Mouse (Mus musculus) spleen, adult 2 months (tissue): ENCODE data around the gene Foxf1. TPM values are rescaled to one million over a fixed set of nuclear protein-coding genes. Genes with fewer than 3 reads are reported as not detected.

Experiments used
- DNase-seq, 2 experiments: peaks; one replicate each; pipeline versions ENCODE4 v3.0.0 to v3.0.0-alpha.2; 2012 to 2021; ENCODE audit warnings: low spot score in 2 of 2, low read depth in 1 of 2
- H3K27ac ChIP-seq: fragments of 200-500 bp; 2 replicates; pipeline ENCODE4 v1.5.1; 2012; ENCODE audit warnings: low read length, inconsistent platforms; ENCODE audit not compliant: insufficient read depth
- H3K27me3 ChIP-seq: fragments of 200-500 bp; 2 replicates; pipeline ENCODE4 v1.6.1; 2012; ENCODE audit warnings: mild to moderate bottlenecking, moderate library complexity, low read length, inconsistent platforms; ENCODE audit not compliant: control insufficient read depth, insufficient read depth
- H3K36me3 ChIP-seq: fragments of 200-500 bp; 2 replicates; pipeline ENCODE4 v1.6.1; 2012; ENCODE audit warnings: mild to moderate bottlenecking, low read length, inconsistent platforms; ENCODE audit not compliant: control insufficient read depth, insufficient read depth
- H3K4me1 ChIP-seq: fragments of 200-500 bp; 2 replicates; pipeline ENCODE4 v1.6.1; 2011; ENCODE audit warnings: inconsistent platforms; ENCODE audit not compliant: control insufficient read depth, insufficient read depth, insufficient read length
- H3K4me3 ChIP-seq: fragments of 200-500 bp; 2 replicates; pipeline ENCODE4 v1.5.1; 2011; ENCODE audit warnings: mild to moderate bottlenecking, inconsistent platforms; ENCODE audit not compliant: insufficient read depth, insufficient read length; ENCODE audit errors: extremely low read depth
- CTCF ChIP-seq: fragments of 200-500 bp; IDR thresholded peaks from 2 replicates; pipeline ENCODE4 v1.5.1; 2011; ENCODE audit warnings: mild to moderate bottlenecking, inconsistent platforms; ENCODE audit not compliant: insufficient read depth, insufficient read length, insufficient replicate concordance; ENCODE audit errors: extremely low read depth
- POLR2A ChIP-seq: fragments of 200-500 bp; IDR thresholded peaks from 2 replicates; pipeline ENCODE4 v1.6.1; 2011; ENCODE audit warnings: low read depth, low read length, inconsistent platforms
- WGBS: fragments of 180-500 bp; shearing (Covaris S2); methylation state at CpG from one replicate; pipeline ENCODE4 v1.1.7; 2018; 5-methylcytosine and 5-hydroxymethylcytosine counted together
- polyA plus RNA-seq: library from polyadenylated mRNA; depleted of rRNA; stranded (reverse); fragments of >200 nt; gene quantifications from 2 replicates; pipeline ENCODE4 v1.2.3, GENCODE M21; 2012

The Foxf1 gene
- polyA plus RNA-seq, 1 experiment = 1.8 TPM

GRCm38 (mm10) chr8:121088281-121088680 lies 4.1 kb downstream of the Foxf1 start:
- H3K4me3 ChIP-seq = no peak overlapping the region

GRCm38 (mm10) chr8:121088871-121089630 lies 4.9 kb downstream of the Foxf1 start:
- Histone ChIP-seq H3K36me3 (no peaks in the 10 kb centered on the region), H3K27ac (no peak overlapping the region), H3K4me3 (no peak overlapping the region), H3K4me1 (peaks cover 4% of the 10 kb centered on the region; the same call in 1 of the 2 replicates), H3K27me3 (peaks cover 43% of the 10 kb centered on the region)
- no peak for TF ChIP-seq POLR2A
- TF ChIP-seq CTCF = no peak
- WGBS = 23% methylated on average over 40 of the region's 40 CpGs
- no peak for DNase-seq

More at GRCm38 (mm10) chr8:121088281-121088680, 4.1 kb downstream of the Foxf1 start:
- 33% methylated on average over 8 of the region's 8 CpGs for WGBS
- no peak overlapping the region for H3K27ac ChIP-seq
- H3K36me3 ChIP-seq = no peaks in the 10 kb centered on the region
- H3K4me1 ChIP-seq = peaks cover 4% of the 10 kb centered on the region; the same call in 1 of the 2 replicates
- DNase-seq = no peak
- H3K27me3 ChIP-seq = peaks cover 50% of the 10 kb centered on the region
- TF ChIP-seq POLR2A = no peak
- no peak for TF ChIP-seq CTCF

- H3K4me1 ChIP-seq = peaks cover 1% of the 10 kb centered on the region; the same call in 1 of the 2 replicates
- 20% methylated on average over 32 of the region's 32 CpGs for WGBS
- no peak overlapping the region for H3K27ac ChIP-seq
- DNase-seq = no peak
- no peaks in the 10 kb centered on the region for H3K36me3 ChIP-seq
- H3K4me3 ChIP-seq = no peak overlapping the region
- no peak for TF ChIP-seq POLR2A
- no peak for TF ChIP-seq CTCF
- peaks cover 37% of the 10 kb centered on the region for H3K27me3 ChIP-seq
Observed at GRCm38 (mm10) chr8:121089631-121090380, 5.6 kb downstream of the Foxf1 start.

GRCm38 (mm10) chr8:121090716-121091115 lies 6.5 kb downstream of the Foxf1 start:
- Histone ChIP-seq H3K4me1 (no peaks in the 10 kb centered on the region), H3K4me3 (no peak overlapping the region), H3K27me3 (peaks cover 33% of the 10 kb centered on the region), H3K27ac (no peak overlapping the region), H3K36me3 (no peaks in the 10 kb centered on the region)
- no peak for TF ChIP-seq CTCF
- no peak for TF ChIP-seq POLR2A
- WGBS = 17% methylated on average over 1 of the region's 1 CpGs
- no peak for DNase-seq

- Histone ChIP-seq H3K27ac (no peak overlapping the region), H3K36me3 (no peaks in the 10 kb centered on the region), H3K27me3 (peaks cover 27% of the 10 kb centered on the region), H3K4me1 (no peaks in the 10 kb centered on the region), H3K4me3 (no peak overlapping the region)
- WGBS = 23% methylated on average over 6 of the region's 6 CpGs
- TF ChIP-seq POLR2A (no peak), CTCF (no peak)
- DNase-seq = no peak
Observed at GRCm38 (mm10) chr8:121092141-121092540, 8.0 kb downstream of the Foxf1 start.

GRCm38 (mm10) chr8:121092627-121093026 lies 8.4 kb downstream of the Foxf1 start:
- no peak overlapping the region for H3K4me3 ChIP-seq
- DNase-seq = peak; percentile 42 to 59
- no peak overlapping the region for H3K27ac ChIP-seq
- WGBS = 2% methylated on average over 16 of the region's 16 CpGs
- H3K27me3 ChIP-seq = peaks cover 25% of the 10 kb centered on the region
- H3K4me1 ChIP-seq = no peaks in the 10 kb centered on the region
- no peaks in the 10 kb centered on the region for H3K36me3 ChIP-seq
- no peak for TF ChIP-seq POLR2A
- TF ChIP-seq CTCF = peak; percentile 72; the same call in 1 of the 2 replicates
